Mouse (Mus musculus): Measurements from ENCODE around the gene Olfr389.

Gene Olfr389

GRCm38 (mm10) chr11:73780613-73781012, at the start of gene Olfr389:
Olfr389 (minus strand) TSS chr11:73780713.
- DNase-seq (ENCODE audit: low read depth, low spot score) = no peak

- no peak for DNase-seq (ENCODE audit: low read depth, low spot score)
Measured at GRCm38 (mm10) chr11:73816949-73817348, 36.4 kb upstream of the Olfr389 start, which contains the start of gene Olfr392. Olfr392 (minus strand) TSS chr11:73817049.

DNA sequence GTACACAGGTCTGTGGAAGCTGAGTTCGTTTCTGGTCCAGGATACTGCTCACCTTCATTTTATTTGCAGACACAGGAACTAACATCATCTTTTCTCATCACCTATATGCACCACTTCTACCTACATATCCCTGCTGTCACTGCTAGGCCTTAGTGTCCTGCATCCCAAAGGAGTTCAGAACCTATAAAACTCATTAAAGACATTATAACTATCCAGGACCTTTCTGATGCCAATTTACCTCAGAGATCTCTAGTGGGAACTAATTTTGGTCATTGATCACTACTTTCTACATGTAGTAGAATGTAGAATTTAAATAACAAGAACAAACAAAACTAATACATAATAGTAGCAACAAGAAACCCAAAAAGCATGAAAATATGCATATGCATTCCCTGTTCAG, 22.4 kb upstream of the Olfr389 start, which contains the start of gene Olfr391-ps:
Gene Olfr391-ps, minus strand, starts transcription at position 101 of the 400 bp plus-strand sequence.
- no peak for DNase-seq (ENCODE audit: low read depth, low spot score)

GRCm38 (mm10) chr11:73782664-73783063, 2.2 kb upstream of the Olfr389 start, which contains the start of gene Olfr390:
Olfr390 (plus strand) TSS chr11:73782964.
- no peak for DNase-seq (ENCODE audit: low read depth, low spot score)

DNA sequence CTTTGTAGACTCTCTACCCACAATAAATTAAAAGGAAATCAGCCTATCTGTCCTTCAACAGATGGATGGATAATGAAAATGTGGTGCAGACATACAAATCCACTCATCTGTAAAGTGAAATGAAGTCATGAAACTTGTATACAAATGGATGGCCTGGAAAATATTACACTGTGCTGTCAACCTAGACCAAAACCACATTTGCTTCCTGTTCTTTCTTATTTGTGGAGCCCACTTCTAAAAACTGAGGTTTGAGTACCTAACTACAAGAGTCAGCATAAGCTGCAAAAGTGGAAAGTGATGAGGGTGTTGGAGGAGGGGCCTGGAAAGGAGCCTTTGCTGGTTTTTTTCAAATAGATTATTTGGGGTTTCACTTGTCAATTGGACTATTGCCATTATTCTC, 21.4 kb downstream of the Olfr389 start:
- no peak for DNase-seq (ENCODE audit: low read depth, low spot score)

Measured in skeletal muscle tissue, adult 2 months (tissue).